Mouse (Mus musculus) embryonic facial prominence, embryonic 13.5 days (tissue): ENCODE results near the gene Pxylp1. TPM values are rescaled to one million over a fixed set of nuclear protein-coding genes. Genes with fewer than 3 reads are reported as not detected.

ENCODE experiments used
- ATAC-seq: fragments of 200-750 bp; cut with Nextera tagmentation; 2 replicates; pipeline ENCODE4 v1.8.0; 2017; ENCODE audit warnings: low read depth; ENCODE audit not compliant: insufficient number of reproducible peaks, insufficient read depth, low FRiP score, low TSS enrichment
- H3K27ac ChIP-seq: fragments of 300-500 bp; sonication (generic); 2 replicates; pipeline ENCODE4 v1.5.1; 2015; ENCODE audit warnings: moderate library complexity, mild to moderate bottlenecking, inconsistent platforms
- H3K27me3 ChIP-seq: fragments of 300-500 bp; sonication (generic); 2 replicates; pipeline ENCODE4 v1.6.1; 2015; ENCODE audit warnings: mild to moderate bottlenecking, inconsistent platforms
- H3K36me3 ChIP-seq: fragments of 300-500 bp; sonication (generic); 2 replicates; pipeline ENCODE4 v1.6.1; 2015; ENCODE audit warnings: mild to moderate bottlenecking, inconsistent platforms
- H3K4me1 ChIP-seq: fragments of 300-500 bp; sonication (generic); 2 replicates; pipeline ENCODE4 v1.6.1; 2015; ENCODE audit warnings: inconsistent platforms
- H3K4me2 ChIP-seq: fragments of 300-500 bp; sonication (generic); 2 replicates; pipeline ENCODE4 v1.6.1; 2015; ENCODE audit warnings: moderate library complexity, mild to moderate bottlenecking, inconsistent platforms
- H3K4me3 ChIP-seq: fragments of 300-500 bp; sonication (generic); 2 replicates; pipeline ENCODE4 v1.5.1; 2015; ENCODE audit warnings: mild to moderate bottlenecking, inconsistent platforms
- H3K9ac ChIP-seq: fragments of 300-500 bp; sonication (generic); 2 replicates; pipeline ENCODE4 v1.6.1; 2015; ENCODE audit warnings: mild to moderate bottlenecking, inconsistent platforms
- H3K9me3 ChIP-seq: fragments of 300-500 bp; sonication (generic); 2 replicates; pipeline ENCODE4 v1.6.1; 2016; ENCODE audit warnings: inconsistent platforms
- WGBS: fragments of 180-500 bp; shearing (Covaris S2); methylation state at CpG from one replicate; pipeline ENCODE4 v1.1.7; 2015; ENCODE audit warnings: mixed read lengths; 5-methylcytosine and 5-hydroxymethylcytosine counted together
- polyA plus RNA-seq: library from polyadenylated mRNA; unstranded; fragments of >200 nt; fragmentation: Nextera tagmentation; extraction: Ambion mirVana; gene quantifications from 2 replicates; pipeline ENCODE4 v1.2.1, GENCODE M21; 2015

The Pxylp1 gene
- polyA plus RNA-seq, 1 experiment from 2014 or later, result 33.7 TPM

DNA sequence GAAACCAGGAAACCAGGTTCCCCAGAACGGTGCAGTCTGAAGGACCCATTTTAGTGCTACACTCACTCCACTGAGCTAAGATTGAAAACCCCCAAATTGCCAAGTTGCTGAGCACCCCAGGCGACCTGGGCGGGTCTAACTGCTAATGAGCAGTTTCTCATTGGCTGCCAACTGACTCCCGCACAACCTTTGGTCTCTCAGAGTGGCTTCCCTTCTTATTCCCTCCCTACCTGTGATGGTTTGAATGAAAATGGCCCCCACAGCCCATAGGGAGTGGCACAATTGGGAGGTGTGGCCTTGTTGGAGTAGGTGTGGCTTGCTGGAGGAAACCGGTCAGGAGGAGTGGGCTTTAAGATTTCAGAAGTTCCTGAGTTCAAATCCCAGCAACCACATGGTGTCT, 58.9 kb downstream of the Pxylp1 start:
- 48% methylated on average over 5 of the region's 5 CpGs for WGBS
- H3K36me3 ChIP-seq, result no peaks in the 10 kb centered on the region
- no peak overlapping the region for H3K4me3 ChIP-seq
- H3K27me3 ChIP-seq, result 0 out of 2 replicates have a peak, but pooled peaks cover 4% of the 10 kb centered on the region
- no peak overlapping the region for H3K9ac ChIP-seq
- ATAC-seq, result no peak
- no peaks in the 10 kb centered on the region for H3K9me3 ChIP-seq
- H3K4me2 ChIP-seq, result no peak overlapping the region
- peak overlapping the region; percentile 60; the same call in 1 of the 2 replicates for H3K27ac ChIP-seq
- H3K4me1 ChIP-seq, result peaks cover 30% of the 10 kb centered on the region

DNA sequence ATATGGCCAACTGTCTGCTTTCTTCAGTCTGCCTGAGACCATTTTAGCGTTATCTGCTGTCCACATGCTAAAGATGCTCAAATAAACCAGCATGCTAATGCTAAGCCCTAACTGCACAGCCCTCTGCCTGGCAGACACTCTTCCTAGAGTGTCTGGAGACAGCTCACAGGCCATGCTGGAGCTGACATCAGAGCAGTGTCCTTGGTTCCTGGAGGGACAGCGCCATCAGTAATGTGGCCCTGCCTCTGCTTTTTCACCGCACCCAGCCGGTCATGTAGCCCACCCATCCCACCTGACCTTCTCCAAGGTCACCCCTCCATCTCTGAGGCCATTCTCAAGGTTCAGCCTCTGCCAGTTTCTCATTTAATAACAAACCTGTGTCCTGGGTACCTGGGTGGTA, 60.0 kb downstream of the Pxylp1 start:
- no peaks in the 10 kb centered on the region for H3K9me3 ChIP-seq
- no peak for ATAC-seq
- peaks cover 4% of the 10 kb centered on the region; the same call in 1 of the 2 replicates for H3K36me3 ChIP-seq
- H3K4me1 ChIP-seq, result peaks cover 29% of the 10 kb centered on the region
- H3K27ac ChIP-seq, result peak overlapping the region; percentile 60
- 0 out of 2 replicates have a peak overlapping the region, but pooled peaks have one; percentile 27 for H3K9ac ChIP-seq
- 0 out of 2 replicates have a peak, but pooled peaks cover 4% of the 10 kb centered on the region for H3K27me3 ChIP-seq
- WGBS, result 55% methylated on average over 4 of the region's 4 CpGs
- no peak overlapping the region for H3K4me2 ChIP-seq
- H3K4me3 ChIP-seq, result no peak overlapping the region

DNA sequence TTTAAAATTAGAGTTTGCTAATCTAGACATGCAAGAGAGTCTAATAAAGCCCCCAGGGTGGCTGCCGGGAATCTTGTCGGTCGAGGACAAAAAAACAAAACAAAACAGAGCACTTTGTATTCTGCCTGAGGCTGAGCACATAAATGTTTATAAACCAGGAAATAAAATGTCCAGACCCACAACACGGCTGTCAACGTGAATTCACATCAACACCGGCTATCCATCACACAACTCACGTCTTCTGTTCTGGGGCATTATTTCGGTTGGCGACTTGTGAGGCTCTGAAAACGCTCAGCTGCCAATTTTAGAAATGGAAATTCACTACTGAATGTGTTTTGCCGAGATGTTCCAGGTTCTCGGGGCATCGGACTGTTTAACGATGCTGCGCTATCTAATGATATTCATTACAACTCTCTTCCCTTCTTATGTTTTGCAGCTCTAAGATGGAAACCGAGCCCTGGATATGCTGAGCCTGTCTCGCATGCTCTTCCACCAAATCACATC, 61.6 kb downstream of the Pxylp1 start:
- ATAC-seq, result no peak
- WGBS, result 51% methylated on average over 17 of the region's 17 CpGs
- H3K27me3 ChIP-seq, result no peaks in the 10 kb centered on the region
- H3K9ac ChIP-seq, result no peak overlapping the region
- no peak overlapping the region for H3K4me2 ChIP-seq
- H3K4me1 ChIP-seq, result peaks cover 35% of the 10 kb centered on the region
- H3K9me3 ChIP-seq, result no peaks in the 10 kb centered on the region
- H3K27ac ChIP-seq, result no peak overlapping the region
- peaks cover 7% of the 10 kb centered on the region; the same call in 1 of the 2 replicates for H3K36me3 ChIP-seq
- no peak overlapping the region for H3K4me3 ChIP-seq

GRCm38 (mm10) chr9:96829682-96830081, 62.8 kb downstream of the Pxylp1 start:
- no peak for ATAC-seq
- H3K4me1 ChIP-seq, result peaks cover 35% of the 10 kb centered on the region
- WGBS, result 100% methylated on average over 1 of the region's 3 CpGs
- peaks cover 19% of the 10 kb centered on the region for H3K36me3 ChIP-seq
- no peak overlapping the region for H3K4me2 ChIP-seq
- H3K4me3 ChIP-seq, result no peak overlapping the region
- no peak overlapping the region for H3K27ac ChIP-seq
- H3K27me3 ChIP-seq, result no peaks in the 10 kb centered on the region
- no peaks in the 10 kb centered on the region for H3K9me3 ChIP-seq
- no peak overlapping the region for H3K9ac ChIP-seq

DNA sequence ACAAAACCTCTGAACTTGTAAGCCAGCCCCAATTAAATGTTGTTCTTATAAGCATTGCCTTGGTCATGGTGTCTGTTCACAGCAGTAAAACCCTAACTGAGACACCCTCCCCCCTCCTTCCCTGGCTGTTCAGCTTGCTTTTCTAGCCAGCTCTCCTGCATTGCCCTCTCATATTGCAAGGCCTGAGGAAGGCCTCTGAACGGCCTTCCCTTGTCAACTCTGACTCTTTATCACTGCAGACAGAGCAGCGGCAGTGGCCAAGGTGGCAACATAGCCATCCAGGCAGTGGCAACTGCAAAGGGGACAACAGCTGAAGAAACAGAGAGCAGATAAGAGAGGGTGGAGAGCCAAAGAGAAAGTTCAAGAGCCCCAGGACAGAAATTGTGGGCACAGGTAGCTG, 64.4 kb downstream of the Pxylp1 start:
- H3K9me3 ChIP-seq, result no peaks in the 10 kb centered on the region
- no peak overlapping the region for H3K4me2 ChIP-seq
- H3K4me1 ChIP-seq, result peaks cover 28% of the 10 kb centered on the region
- H3K27ac ChIP-seq, result peak overlapping the region; percentile 28; the same call in 1 of the 2 replicates
- WGBS, result 47% methylated on average over 2 of the region's 2 CpGs
- no peaks in the 10 kb centered on the region for H3K27me3 ChIP-seq
- no peak overlapping the region for H3K4me3 ChIP-seq
- no peak overlapping the region for H3K9ac ChIP-seq
- H3K36me3 ChIP-seq, result peaks cover 25% of the 10 kb centered on the region
- ATAC-seq, result no peak

- ATAC-seq, result no peak
- H3K9me3 ChIP-seq, result no peaks in the 10 kb centered on the region
- H3K27me3 ChIP-seq, result no peaks in the 10 kb centered on the region
- H3K4me1 ChIP-seq, result peaks cover 19% of the 10 kb centered on the region
- H3K4me2 ChIP-seq, result no peak overlapping the region
- peak overlapping the region; percentile 58 for H3K27ac ChIP-seq
- WGBS, result 25% methylated on average over 12 of the region's 12 CpGs
- H3K36me3 ChIP-seq, result peaks cover 25% of the 10 kb centered on the region
- H3K4me3 ChIP-seq, result no peak overlapping the region
- H3K9ac ChIP-seq, result no peak overlapping the region; the same call in 1 of the 2 replicates
Observed at GRCm38 (mm10) chr9:96827002-96827785, 65.3 kb downstream of the Pxylp1 start.

DNA sequence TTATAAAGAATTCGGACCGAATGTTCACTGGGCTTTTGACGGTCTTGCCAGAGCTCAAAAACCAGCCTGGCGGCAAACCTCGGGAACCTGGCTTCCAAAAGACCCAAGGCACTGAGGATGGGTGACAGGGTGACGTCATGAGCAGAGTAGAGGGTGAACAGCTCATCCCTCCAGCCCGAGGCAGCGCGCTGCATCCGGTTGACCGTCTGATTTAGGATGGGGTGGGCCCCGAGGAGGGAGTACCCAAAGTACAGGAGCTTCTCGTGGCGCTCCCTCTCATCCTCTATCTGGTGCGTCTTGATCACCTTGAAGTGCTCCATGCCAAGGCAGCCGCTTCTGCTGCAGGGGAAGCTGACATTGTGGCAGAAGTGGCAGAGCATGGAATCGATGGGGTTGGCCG, 67.6 kb downstream of the Pxylp1 start:
- peaks cover 25% of the 10 kb centered on the region for H3K36me3 ChIP-seq
- H3K9me3 ChIP-seq, result no peaks in the 10 kb centered on the region
- no peak overlapping the region for H3K27ac ChIP-seq
- WGBS, result 95% methylated on average over 18 of the region's 18 CpGs
- H3K9ac ChIP-seq, result no peak overlapping the region
- ATAC-seq, result no peak
- no peak overlapping the region for H3K4me2 ChIP-seq
- H3K27me3 ChIP-seq, result no peaks in the 10 kb centered on the region
- H3K4me3 ChIP-seq, result no peak overlapping the region
- peaks cover 19% of the 10 kb centered on the region for H3K4me1 ChIP-seq

DNA sequence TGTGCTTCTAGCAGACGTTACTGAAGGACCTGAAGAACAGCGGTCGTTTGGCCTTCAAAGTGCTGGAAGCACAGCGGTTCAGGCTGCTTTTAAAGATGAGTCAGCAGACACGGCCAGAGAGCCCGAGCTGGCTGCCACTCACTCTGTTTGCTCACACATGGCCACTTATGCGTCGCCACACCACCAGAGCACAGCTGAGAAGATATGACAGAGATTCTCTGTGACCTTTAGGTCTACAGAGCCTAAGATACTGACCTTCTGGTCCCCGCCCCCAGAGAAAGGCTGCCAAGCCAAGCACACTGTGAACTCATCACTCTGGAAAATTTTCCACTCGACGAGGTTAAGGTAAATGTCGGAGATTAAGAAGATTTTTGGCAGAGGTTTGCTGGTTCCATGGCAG, 68.4 kb downstream of the Pxylp1 start:
- H3K4me1 ChIP-seq, result peaks cover 19% of the 10 kb centered on the region
- no peak overlapping the region for H3K4me3 ChIP-seq
- H3K9me3 ChIP-seq, result no peaks in the 10 kb centered on the region
- H3K9ac ChIP-seq, result no peak overlapping the region
- H3K27me3 ChIP-seq, result no peaks in the 10 kb centered on the region
- peaks cover 25% of the 10 kb centered on the region for H3K36me3 ChIP-seq
- no peak for ATAC-seq
- H3K4me2 ChIP-seq, result no peak overlapping the region
- H3K27ac ChIP-seq, result no peak overlapping the region
- 81% methylated on average over 12 of the region's 12 CpGs for WGBS

DNA sequence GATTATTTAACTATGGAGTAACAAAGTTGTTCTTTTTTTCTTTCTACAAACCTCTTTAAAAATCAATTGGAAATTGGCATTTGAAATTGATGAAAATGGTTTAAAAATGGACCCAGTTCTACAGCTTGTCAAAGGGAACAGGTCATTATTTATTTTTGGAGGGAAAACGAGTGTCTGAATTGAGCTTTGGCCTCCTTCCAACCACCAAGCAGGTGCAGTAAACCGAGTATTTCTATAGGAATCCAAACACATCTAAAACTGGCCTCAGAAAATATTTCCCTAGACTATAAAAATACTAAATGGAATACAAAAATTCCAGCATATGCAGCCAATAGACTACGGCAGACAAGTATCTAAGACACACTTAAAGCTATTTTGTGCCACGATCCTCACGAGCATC, 68.9 kb downstream of the Pxylp1 start:
- no peak overlapping the region for H3K4me3 ChIP-seq
- H3K9me3 ChIP-seq, result no peaks in the 10 kb centered on the region
- H3K36me3 ChIP-seq, result peaks cover 25% of the 10 kb centered on the region
- H3K4me1 ChIP-seq, result peaks cover 17% of the 10 kb centered on the region
- no peaks in the 10 kb centered on the region for H3K27me3 ChIP-seq
- no peak overlapping the region for H3K9ac ChIP-seq
- H3K27ac ChIP-seq, result no peak overlapping the region
- 68% methylated on average over 5 of the region's 5 CpGs for WGBS
- H3K4me2 ChIP-seq, result no peak overlapping the region
- ATAC-seq, result no peak

GRCm38 (mm10) chr9:96823005-96823404, 69.5 kb downstream of the Pxylp1 start:
- 87% methylated on average over 9 of the region's 9 CpGs for WGBS
- ATAC-seq, result no peak
- Histone ChIP-seq H3K36me3 (peaks cover 21% of the 10 kb centered on the region), H3K9me3 (no peaks in the 10 kb centered on the region), H3K27ac (no peak overlapping the region), H3K4me2 (no peak overlapping the region), H3K4me1 (peaks cover 12% of the 10 kb centered on the region), H3K9ac (no peak overlapping the region), H3K27me3 (no peaks in the 10 kb centered on the region), H3K4me3 (no peak overlapping the region)

GRCm38 (mm10) chr9:96818822-96819481, 73.5 kb downstream of the Pxylp1 start:
- H3K36me3 ChIP-seq, result no peaks in the 10 kb centered on the region
- H3K4me2 ChIP-seq, result no peak overlapping the region
- no peak for ATAC-seq
- WGBS, result 59% methylated on average over 11 of the region's 11 CpGs
- H3K4me1 ChIP-seq, result no peaks in the 10 kb centered on the region
- no peak overlapping the region for H3K9ac ChIP-seq
- no peaks in the 10 kb centered on the region for H3K9me3 ChIP-seq
- no peak overlapping the region for H3K27ac ChIP-seq
- no peak overlapping the region for H3K4me3 ChIP-seq
- H3K27me3 ChIP-seq, result no peaks in the 10 kb centered on the region
